Mouse (Mus musculus) G1E-ER4 (cell line): ENCODE measurements around the gene AL731706.2. TPM values are rescaled to one million over a fixed set of nuclear protein-coding genes. Genes with fewer than 3 reads are reported as not detected.

Experiments used
- GATA1 ChIP-seq: IDR thresholded peaks from one replicate; pipeline ENCODE4 v1.8.0; 2012; ENCODE audit warnings: low read length, inconsistent platforms
- polyA plus RNA-seq: library from polyadenylated mRNA; stranded (reverse); fragments of >175 nt; gene quantifications from 2 replicates; pipeline ENCODE4 v1.2.3, GENCODE M21; 2012

Gene AL731706.2
- polyA plus RNA-seq, 1 experiment = not detected

- TF ChIP-seq GATA1 = no peak
Measured at GRCm38 (mm10) chr2:136837994-136838393, 47.5 kb downstream of the AL731706.2 start.

GRCm38 (mm10) chr2:136835882-136836281 is 49.6 kb downstream of the AL731706.2 start:
- no peak for TF ChIP-seq GATA1

Other genes with a start within 250 kb of the AL731706.2 start
- gene Snap25, start 172.2 kb downstream of the AL731706.2 start, polyA plus RNA-seq = not detected in 2 replicates
- gene Slx4ip, start 5.5 kb upstream of the AL731706.2 start, polyA plus RNA-seq = 0.43 and 0.55 TPM in 2 replicates
- gene AL731706.1, start 5.7 kb upstream of the AL731706.2 start, polyA plus RNA-seq = 1.3 and 1.7 TPM in 2 replicates
- gene Mkks, start 5.7 kb upstream of the AL731706.2 start, polyA plus RNA-seq = 0.11 and 0.22 TPM in 2 replicates
- gene Jag1, start 231.0 kb upstream of the AL731706.2 start, polyA plus RNA-seq = not detected in 2 replicates